In the genomic region with DNA sequence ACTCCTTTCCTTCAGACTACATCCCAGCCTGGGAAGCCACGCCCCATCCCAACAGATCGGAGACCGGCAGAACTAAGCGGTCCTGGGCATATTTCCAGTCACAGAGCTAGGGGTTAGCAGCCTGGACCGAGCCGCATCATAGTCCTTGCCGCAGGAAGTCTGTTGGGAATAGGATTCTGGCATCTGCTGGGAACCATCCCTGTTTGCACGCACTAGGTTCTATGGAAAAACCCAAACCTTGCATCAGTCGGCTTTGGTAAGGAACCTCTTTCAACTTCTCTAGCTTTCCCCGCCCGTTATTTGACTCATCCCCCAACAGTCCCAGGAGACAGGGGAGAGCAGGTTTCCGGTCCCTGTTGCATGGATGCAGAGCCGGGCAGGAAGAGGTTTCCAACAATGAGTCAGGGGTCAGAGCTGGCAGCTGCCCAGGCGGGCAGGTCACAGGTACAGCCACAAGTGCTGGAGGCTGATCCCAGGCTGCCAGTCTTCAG, we compare ENCODE assay signal across 7 mouse cellular contexts. TPM values are rescaled to one million over a fixed set of nuclear protein-coding genes. Genes with fewer than 3 reads are reported as not detected.
DNase-seq lines count a peak whose midpoint lies in the region; ATAC-seq and TF ChIP-seq lines count a peak whose summit lies in the region.

No protein-coding gene starts in this region.

- peak overlapping the region; percentile 84 for H3K27ac ChIP-seq in intestine, embryonic 16.5 days (ENCODE audit: low read length)
- peak overlapping the region; percentile 62 for H3K27ac ChIP-seq in liver, postnatal 0 days (ENCODE audit: low read depth)

- H3K4me3 ChIP-seq in intestine, embryonic 16.5 days (ENCODE audit: low read length) = 0 out of 2 replicates have a peak overlapping the region, but pooled peaks have one; percentile 7
- H3K4me3 ChIP-seq in liver, postnatal 0 days (ENCODE audit: low read depth, low read length) = no peak overlapping the region

- peak; percentile 84 for DNase-seq in Muller cell, postnatal 12 days (ENCODE audit: inconsistent ontology term)
- peak; percentile 81 to 85 for DNase-seq in adrenal gland, postnatal 36 days
- DNase-seq in liver, postnatal 0 days = peak; percentile 59
- no peak for DNase-seq in natural killer cell, adult 2 months (ENCODE audit: low spot score in 2 of 2)
- no peak for DNase-seq in cerebellum, adult 11 months

- 18% methylated on average over 14 of the region's 14 CpGs for WGBS in intestine, embryonic 16.5 days
- 10% methylated on average over 14 of the region's 14 CpGs for WGBS in liver, postnatal 0 days (ENCODE audit: insufficient replicate concordance)

- H3K4me1 ChIP-seq in intestine, embryonic 16.5 days (ENCODE audit: control insufficient read depth, insufficient read depth, low read length) = peaks cover 45% of the 10 kb centered on the region
- peaks cover 42% of the 10 kb centered on the region for H3K4me1 ChIP-seq in liver, postnatal 0 days (ENCODE audit: insufficient read depth)

- TF ChIP-seq EP300 in liver, postnatal 0 days (IDR thresholded peaks at IDR 0.05; ENCODE audit: low read depth) = no peak

- no peak for TF ChIP-seq CTCF in liver, postnatal 0 days (IDR thresholded peaks at IDR 0.05; ENCODE audit: low read depth)

- peak; percentile 55 for ATAC-seq in granulocyte monocyte progenitor cell, adult 5-6 weeks (replicated peaks; ENCODE audit: poor library complexity, severe bottlenecking)
- peak; percentile 20 for ATAC-seq in intestine, embryonic 16.5 days
- ATAC-seq in liver, postnatal 0 days = peak; percentile 22

- peak overlapping the region; percentile 53; the same call in 1 of the 2 replicates for H3K9ac ChIP-seq in intestine, embryonic 16.5 days (ENCODE audit: low read depth, low read length)
- peak overlapping the region; percentile 38; the same call in 1 of the 2 replicates for H3K9ac ChIP-seq in liver, postnatal 0 days (replicated peaks)

- peak overlapping the region; percentile 30 for H3K4me2 ChIP-seq in intestine, embryonic 16.5 days (ENCODE audit: low read depth, low read length)
- peak overlapping the region; percentile 51; the same call in 1 of the 2 replicates for H3K4me2 ChIP-seq in liver, postnatal 0 days (ENCODE audit: low read depth, low read length)

- no peaks in the 10 kb centered on the region for H3K9me3 ChIP-seq in intestine, embryonic 16.5 days (ENCODE audit: control insufficient read depth, low read length)
- H3K9me3 ChIP-seq in liver, postnatal 0 days (ENCODE audit: low read length) = no peaks in the 10 kb centered on the region

- no peaks in the 10 kb centered on the region for H3K36me3 ChIP-seq in intestine, embryonic 16.5 days (ENCODE audit: control insufficient read depth, insufficient read depth, low read length)
- H3K36me3 ChIP-seq in liver, postnatal 0 days (replicated peaks; ENCODE audit: insufficient read depth, low read length) = no peaks in the 10 kb centered on the region

- H3K27me3 ChIP-seq in intestine, embryonic 16.5 days (replicated peaks; ENCODE audit: control insufficient read depth, insufficient read depth, low read length) = no peaks in the 10 kb centered on the region
- H3K27me3 ChIP-seq in liver, postnatal 0 days (ENCODE audit: insufficient read depth, low read length) = no peaks in the 10 kb centered on the region

RNA-seq across cellular contexts. Expression of a gene that starts 30.0 kb away (rescaled TPM):
- 10 to 100 TPM; 51.3 to 62.5 TPM for total RNA-seq in adrenal gland, postnatal 36 days (2021)
- 18.8 and 26.9 TPM in 2 replicates for total RNA-seq in granulocyte monocyte progenitor cell, adult 5-6 weeks (2014; fragmentation: Nextera tagmentation)
- 14.3 and 25.0 TPM in 2 replicates for total RNA-seq in granulocyte monocyte progenitor cell, adult 5-6 weeks (2017)
- polyA plus RNA-seq in intestine, embryonic 16.5 days (2015; fragmentation: Nextera tagmentation; extraction: Ambion mirVana) = 26.6 and 27.6 TPM in 2 replicates
- 15.5 and 17.0 TPM in 2 replicates for polyA plus RNA-seq in liver, postnatal 0 days (2015; fragmentation: Nextera tagmentation; extraction: Ambion mirVana)

RNA-seq across cellular contexts. Expression of a gene that starts 42.2 kb away (rescaled TPM):
- total RNA-seq in adrenal gland, postnatal 36 days (2021) = 10 to 100 TPM; 76.4 to 98.7 TPM
- 0.49 TPM in 1 of 2 replicates, not detected in the other for total RNA-seq in granulocyte monocyte progenitor cell, adult 5-6 weeks (2014; fragmentation: Nextera tagmentation)
- 2.0 and 2.2 TPM in 2 replicates for total RNA-seq in granulocyte monocyte progenitor cell, adult 5-6 weeks (2017)
- polyA plus RNA-seq in intestine, embryonic 16.5 days (2015; fragmentation: Nextera tagmentation; extraction: Ambion mirVana) = 28.6 and 33.1 TPM in 2 replicates
- 3.6 and 5.2 TPM in 2 replicates for polyA plus RNA-seq in liver, postnatal 0 days (2015; fragmentation: Nextera tagmentation; extraction: Ambion mirVana)

Comparison
In these comparisons a context has a peak if more than half of its experiments do, and no peak if none do; other contexts are left out.
1. DNase-seq: peak in Muller cell, postnatal 12 days (single experiment), adrenal gland, postnatal 36 days (2 of 2) and liver, postnatal 0 days (single experiment); none in natural killer cell, adult 2 months (0 of 2) and cerebellum, adult 11 months (single experiment).
2. RNA of a gene that starts 42.2 kb away (total RNA-seq): 76.4 to 98.7 TPM in adrenal gland, postnatal 36 days; 0.49 to 2.2 TPM in granulocyte monocyte progenitor cell, adult 5-6 weeks; every median in the first group is over 10 times any median in the second.
3. Peak in every context shown above with its lines, with median percentiles within 50 percentile points of each other: ATAC-seq.